Mouse (Mus musculus) erythroblast, embryonic 14.5 days (primary cell): ENCODE results near the gene Dffb. TPM values are rescaled to one million over a fixed set of nuclear protein-coding genes. Genes with fewer than 3 reads are reported as not detected.

Experiments used
- H3K27me3 ChIP-seq: 2 replicates; pipeline ENCODE4 v1.6.1; 2012; ENCODE audit warnings: inconsistent platforms; ENCODE audit not compliant: control insufficient read depth
- H3K36me3 ChIP-seq: 2 replicates; pipeline ENCODE4 v1.6.1; 2012; ENCODE audit warnings: mild to moderate bottlenecking, inconsistent platforms; ENCODE audit not compliant: control insufficient read depth
- H3K4me1 ChIP-seq: 2 replicates; pipeline ENCODE4 v1.6.1; 2012; ENCODE audit warnings: inconsistent platforms; ENCODE audit not compliant: control insufficient read depth
- H3K4me3 ChIP-seq: replicated peaks from 2 replicates; pipeline ENCODE3; 2012; ENCODE audit warnings: moderate library complexity, mild to moderate bottlenecking, inconsistent platforms
- H3K9me3 ChIP-seq: 2 replicates; pipeline ENCODE4 v1.6.1; 2012; ENCODE audit warnings: low read length, inconsistent platforms, mixed read lengths; ENCODE audit not compliant: control insufficient read depth
- GATA1 ChIP-seq: IDR thresholded peaks from 2 replicates; pipeline ENCODE4 v1.6.1; 2012; ENCODE audit warnings: low read length, inconsistent platforms, mixed read lengths
- TAL1 ChIP-seq: IDR thresholded peaks from 3 replicates; pipeline ENCODE4 v1.6.1; 2012; ENCODE audit warnings: low read length, inconsistent platforms, mixed read lengths
- polyA plus RNA-seq: library from polyadenylated mRNA; stranded (reverse); fragments of >175 nt; gene quantifications from 2 replicates; pipeline ENCODE4 v1.2.3, GENCODE M21; 2012

Gene Dffb
- polyA plus RNA-seq, 1 experiment = 2.1 TPM

- H3K9me3 ChIP-seq = no peaks in the 10 kb centered on the region
- H3K4me1 ChIP-seq = no peaks in the 10 kb centered on the region
- no peak overlapping the region for H3K4me3 ChIP-seq
- no peaks in the 10 kb centered on the region for H3K36me3 ChIP-seq
- H3K27me3 ChIP-seq = no peaks in the 10 kb centered on the region
- TF ChIP-seq GATA1 (no peak), TAL1 (no peak)
Observed at GRCm38 (mm10) chr4:153920517-153921233, 54.3 kb downstream of the Dffb start.

GRCm38 (mm10) chr4:153917773-153918500, 57.0 kb downstream of the Dffb start:
- Histone ChIP-seq H3K4me1 (no peaks in the 10 kb centered on the region), H3K36me3 (no peaks in the 10 kb centered on the region), H3K9me3 (no peaks in the 10 kb centered on the region), H3K4me3 (no peak overlapping the region), H3K27me3 (no peaks in the 10 kb centered on the region)
- TF ChIP-seq TAL1 (no peak), GATA1 (no peak)

Other genes starting within 250 kb of the Dffb start
- gene A430005L14Rik, start 17.9 kb downstream of the Dffb start, polyA plus RNA-seq = 30.6 and 35.2 TPM in 2 replicates
- gene Cep104, start 68 bp upstream of the Dffb start, polyA plus RNA-seq = 1.2 and 1.3 TPM in 2 replicates
- 10.4 and 11.2 TPM in 2 replicates for gene Lrrc47, start 36.6 kb upstream of the Dffb start, polyA plus RNA-seq
- 35.8 and 57.8 TPM in 2 replicates for gene Smim1, start 51.1 kb upstream of the Dffb start, polyA plus RNA-seq
- gene Ccdc27, start 67.6 kb upstream of the Dffb start, polyA plus RNA-seq = not detected in 2 replicates
- gene Trp73, start 165.1 kb upstream of the Dffb start, polyA plus RNA-seq = 0.11 TPM in 1 of 2 replicates, not detected in the other
- gene Wrap73, start 167.2 kb upstream of the Dffb start, polyA plus RNA-seq = 1.4 and 1.9 TPM in 2 replicates
- gene Tprgl, start 185.5 kb upstream of the Dffb start, polyA plus RNA-seq = 30.6 and 36.0 TPM in 2 replicates
- under 0.01 TPM in 1 of 2 replicates, not detected in the other for gene Megf6, start 195.6 kb upstream of the Dffb start, polyA plus RNA-seq